Mouse (Mus musculus) gastrocnemius, adult 8-10 months (tissue): ENCODE data around the gene Arid1a. TPM values are rescaled to one million over a fixed set of nuclear protein-coding genes. Genes with fewer than 3 reads are reported as not detected.

ENCODE experiments used
- DNase-seq, 2 experiments: peaks; one replicate each; pipeline ENCODE4 v3.0.0; 2022; ENCODE audit warnings: low spot score in 2 of 2
- total RNA-seq, 4 experiments: library from RNA; stranded (reverse); gene quantifications; 2 replicates each; pipeline ENCODE4 v1.2.4; 2022

Gene Arid1a
- total RNA-seq, 4 experiments from 2014 or later, result 23.3 to 27.5 (median 26.0) TPM

- DNase-seq, result no peak
Measured at GRCm38 (mm10) chr4:133735282-133735681, 21.3 kb downstream of the Arid1a start.

- no peak for DNase-seq
Measured at GRCm38 (mm10) chr4:133730122-133730521, 26.4 kb downstream of the Arid1a start.

GRCm38 (mm10) chr4:133729541-133730093 lies 27.0 kb downstream of the Arid1a start:
- DNase-seq, result peak; percentile 57 to 67

- DNase-seq, result no peak
Measured at GRCm38 (mm10) chr4:133729007-133729406, 27.6 kb downstream of the Arid1a start.

- no peak for DNase-seq
Measured at GRCm38 (mm10) chr4:133728256-133728655, 28.3 kb downstream of the Arid1a start.

GRCm38 (mm10) chr4:133725706-133726105 lies 30.9 kb downstream of the Arid1a start:
- DNase-seq, result no peak

- DNase-seq, result no peak
Measured at GRCm38 (mm10) chr4:133719791-133720190, 36.8 kb downstream of the Arid1a start.

GRCm38 (mm10) chr4:133712755-133713154 lies 43.8 kb downstream of the Arid1a start:
- no peak for DNase-seq

GRCm38 (mm10) chr4:133711307-133712076 lies 45.1 kb downstream of the Arid1a start:
- no peak for DNase-seq

GRCm38 (mm10) chr4:133709395-133709794 lies 47.2 kb downstream of the Arid1a start:
- DNase-seq, result no peak

- DNase-seq, result no peak
Measured at GRCm38 (mm10) chr4:133707464-133707863, 49.1 kb downstream of the Arid1a start.

GRCm38 (mm10) chr4:133706956-133707355 lies 49.6 kb downstream of the Arid1a start:
- DNase-seq, result peak; percentile 43 to 69

GRCm38 (mm10) chr4:133705062-133705461 lies 51.5 kb downstream of the Arid1a start:
- DNase-seq, result no peak

- peak; percentile 64 to 70 for DNase-seq
Measured at GRCm38 (mm10) chr4:133700905-133701368, 55.6 kb downstream of the Arid1a start.

- DNase-seq, result no peak
Measured at GRCm38 (mm10) chr4:133695363-133695762, 61.2 kb downstream of the Arid1a start.

- DNase-seq, result no peak
Measured at GRCm38 (mm10) chr4:133690252-133690651, 66.3 kb downstream of the Arid1a start.

- DNase-seq, result peak; percentile 28 to 67
Measured at GRCm38 (mm10) chr4:133688417-133689067, 68.0 kb downstream of the Arid1a start.

- no peak for DNase-seq
Measured at GRCm38 (mm10) chr4:133687126-133687525, 69.4 kb downstream of the Arid1a start.

- DNase-seq, result no peak
Measured at GRCm38 (mm10) chr4:133686512-133686911, 70.1 kb downstream of the Arid1a start.

GRCm38 (mm10) chr4:133680206-133680786 lies 76.3 kb downstream of the Arid1a start:
- DNase-seq, result no peak

- DNase-seq, result no peak
Measured at GRCm38 (mm10) chr4:133679629-133680028, 76.9 kb downstream of the Arid1a start.

- no peak for DNase-seq
Measured at GRCm38 (mm10) chr4:133677266-133677665, 79.3 kb downstream of the Arid1a start.
